Mouse (Mus musculus) T-helper 17 cell (primary cell): Measurements from ENCODE around the gene Rnf157.

Experiments
- in situ Hi-C, 2 experiments: fragments of 300-600 bp; cut with MboI, MseI; formaldehyde crosslinking; loops; 1 replicate in 1 of 2; 2 replicates in 1 of 2; pipeline ENCODE4 v1.15.1; 2025; ENCODE audit warnings: high pct_unique_total_duplicates in 2 of 2

Rnf157 gene

GRCm38 (mm10) chr11:116326963-116327603 is 85.7 kb downstream of the Rnf157 start:
- in situ Hi-C loops = loop anchor here in 1 of 2 experiments (5.0 kb wide), 1 partner anchor 35 kb away; no protein-coding TSS in a partner anchor

GRCm38 (mm10) chr11:116318719-116319659 is 93.8 kb downstream of the Rnf157 start:
- in situ Hi-C loops = loop anchor here in 1 of 2 experiments (5.0 to 10.0 kb wide), 2 partner anchors 46 to 128 kb away; no protein-coding TSS in a partner anchor

GRCm38 (mm10) chr11:116312359-116312758 is 100.5 kb downstream of the Rnf157 start:
- in situ Hi-C loops = loop anchor here in 1 of 2 experiments (10.0 kb wide), 1 partner anchor 52 kb away; no protein-coding TSS in a partner anchor

GRCm38 (mm10) chr11:116311169-116311568 is 101.7 kb downstream of the Rnf157 start:
- in situ Hi-C loops = loop anchor here in 1 of 2 experiments (10.0 kb wide), 1 partner anchor 54 kb away; no protein-coding TSS in a partner anchor

GRCm38 (mm10) chr11:116309601-116310000 is 103.2 kb downstream of the Rnf157 start:
- in situ Hi-C loops = no loop called here

GRCm38 (mm10) chr11:116307762-116308531 is 104.9 kb downstream of the Rnf157 start:
- in situ Hi-C loops = no loop called here

- in situ Hi-C loops = no loop called here
These were observed 105.7 kb downstream of the Rnf157 start, which contains the start of gene Exoc7 for GRCm38 (mm10) chr11:116307019-116307725. Exoc7 (minus strand) TSS chr11:116307233.

- in situ Hi-C loops = no loop called here
These were observed 106.5 kb downstream of the Rnf157 start for GRCm38 (mm10) chr11:116306126-116306982.

- in situ Hi-C loops = no loop called here
These were observed 107.4 kb downstream of the Rnf157 start for GRCm38 (mm10) chr11:116305423-116305822.

- in situ Hi-C loops = loop anchor here (5.0 kb wide), 1 partner anchor 76 kb away; no protein-coding TSS in a partner anchor
These were observed 114.2 kb downstream of the Rnf157 start for GRCm38 (mm10) chr11:116298621-116299020.

GRCm38 (mm10) chr11:116298221-116298620 is 114.6 kb downstream of the Rnf157 start:
- in situ Hi-C loops = loop anchor here (5.0 kb wide), 1 partner anchor 76 kb away; no protein-coding TSS in a partner anchor

- in situ Hi-C loops = loop anchor here (5.0 kb wide), 1 partner anchor 75 kb away; no protein-coding TSS in a partner anchor
These were observed 115.8 kb downstream of the Rnf157 start for GRCm38 (mm10) chr11:116297017-116297416.

GRCm38 (mm10) chr11:116296191-116296734 is 116.6 kb downstream of the Rnf157 start:
- in situ Hi-C loops = loop anchor here (5.0 kb wide), 1 partner anchor 74 kb away; no protein-coding TSS in a partner anchor

GRCm38 (mm10) chr11:116294319-116294718 is 118.5 kb downstream of the Rnf157 start:
- in situ Hi-C loops = no loop called here

GRCm38 (mm10) chr11:116293538-116294137 is 119.2 kb downstream of the Rnf157 start:
- in situ Hi-C loops = no loop called here

GRCm38 (mm10) chr11:116292401-116292800 is 120.4 kb downstream of the Rnf157 start:
- in situ Hi-C loops = no loop called here

GRCm38 (mm10) chr11:116290556-116290955 is 122.3 kb downstream of the Rnf157 start:
- in situ Hi-C loops = no loop called here

- in situ Hi-C loops = no loop called here
These were observed 125.5 kb downstream of the Rnf157 start for GRCm38 (mm10) chr11:116287351-116287750.
